Mouse (Mus musculus) C2C12 (cell line): ENCODE measurements at regions not wholly inside any gene's neighbourhood (a gene's known extent, or its start where the extent isn't known, plus 50 kb on each side); places are given as distances from the start of the nearest gene placed in this dataset.

Experiments
- H3K27me3 ChIP-seq: one replicate; pipeline ENCODE4 v1.6.1; 2011; ENCODE audit not compliant: control insufficient read depth, insufficient read depth, insufficient read length
- H3K36me3 ChIP-seq: one replicate; pipeline ENCODE4 v1.6.1; 2011; ENCODE audit not compliant: control insufficient read depth, insufficient read depth
- H3K4me3 ChIP-seq: one replicate; pipeline ENCODE4 v1.5.1; 2011; ENCODE audit warnings: mild to moderate bottlenecking, control low read depth; ENCODE audit not compliant: poor library complexity, insufficient read depth, severe bottlenecking
- H3K79me2 ChIP-seq: one replicate; pipeline ENCODE4 v1.6.1; 2011; ENCODE audit not compliant: control insufficient read depth, insufficient read depth
- H3K79me3 ChIP-seq: one replicate; pipeline ENCODE4 v1.6.1; 2011; ENCODE audit warnings: low read depth, control low read depth
- H3ac ChIP-seq: one replicate; pipeline ENCODE3; 2011; ENCODE audit warnings: low read depth; ENCODE audit not compliant: control insufficient read depth, insufficient read length
- CEBPB ChIP-seq: IDR thresholded peaks from one replicate; pipeline ENCODE4 v1.6.1; 2011; ENCODE audit warnings: low read depth, mild to moderate bottlenecking, control low read depth, moderate library complexity
- CTCF ChIP-seq: IDR thresholded peaks from one replicate; pipeline ENCODE4 v1.5.1; 2011; ENCODE audit not compliant: control insufficient read depth, insufficient read depth, insufficient read length
- FOSL1 ChIP-seq: IDR thresholded peaks from one replicate; pipeline ENCODE4 v1.8.0; 2011; ENCODE audit warnings: mild to moderate bottlenecking, low read length; ENCODE audit not compliant: poor library complexity, insufficient read depth, severe bottlenecking
- MAX ChIP-seq: IDR thresholded peaks from one replicate; pipeline ENCODE4 v1.6.1; 2011; ENCODE audit warnings: mild to moderate bottlenecking, control low read depth
- MYOD1 ChIP-seq: IDR thresholded peaks from one replicate; pipeline ENCODE4 v1.6.1; 2011; ENCODE audit warnings: low read depth; ENCODE audit not compliant: control insufficient read depth, insufficient read length
- MYOG ChIP-seq: IDR thresholded peaks from one replicate; pipeline ENCODE4 v1.6.1; 2011; ENCODE audit not compliant: control insufficient read depth, insufficient read length; ENCODE audit errors: extremely low read depth
- USF1 ChIP-seq: IDR thresholded peaks from one replicate; pipeline ENCODE4 v1.6.1; 2011; ENCODE audit warnings: low read depth, mild to moderate bottlenecking, control low read depth, moderate library complexity

DNA sequence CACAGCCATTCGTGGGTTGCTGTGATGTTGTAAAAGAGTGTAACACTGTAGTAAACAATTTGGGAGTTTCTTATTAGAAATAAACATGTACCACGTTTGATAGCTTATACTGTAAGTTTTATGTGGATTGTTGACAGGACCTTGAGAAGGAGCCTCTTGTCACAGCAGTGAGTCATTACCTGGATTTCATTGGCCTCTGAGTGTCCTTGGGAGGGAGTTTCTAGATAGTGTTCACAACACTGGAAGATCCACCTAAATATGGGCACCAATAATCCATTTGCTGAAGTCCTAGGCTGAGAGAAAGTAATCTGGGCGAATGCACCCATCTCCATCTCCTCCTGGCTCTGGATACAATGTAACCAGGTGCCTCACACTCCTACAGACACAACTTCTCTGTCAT, 281.7 kb upstream of the Gadl1 start:
- TF ChIP-seq USF1 (no peak), CEBPB (no peak), FOSL1 (no peak), MYOG (no peak), MYOD1 (no peak), MAX (no peak), CTCF (no peak)
- H3K4me3 ChIP-seq, result no peak overlapping the region
- H3K36me3 ChIP-seq, result no peaks in the 10 kb centered on the region
- no peaks in the 10 kb centered on the region for H3K79me3 ChIP-seq
- no peaks in the 10 kb centered on the region for H3K27me3 ChIP-seq
- H3K79me2 ChIP-seq, result no peaks in the 10 kb centered on the region
- no peak overlapping the region for H3ac ChIP-seq

DNA sequence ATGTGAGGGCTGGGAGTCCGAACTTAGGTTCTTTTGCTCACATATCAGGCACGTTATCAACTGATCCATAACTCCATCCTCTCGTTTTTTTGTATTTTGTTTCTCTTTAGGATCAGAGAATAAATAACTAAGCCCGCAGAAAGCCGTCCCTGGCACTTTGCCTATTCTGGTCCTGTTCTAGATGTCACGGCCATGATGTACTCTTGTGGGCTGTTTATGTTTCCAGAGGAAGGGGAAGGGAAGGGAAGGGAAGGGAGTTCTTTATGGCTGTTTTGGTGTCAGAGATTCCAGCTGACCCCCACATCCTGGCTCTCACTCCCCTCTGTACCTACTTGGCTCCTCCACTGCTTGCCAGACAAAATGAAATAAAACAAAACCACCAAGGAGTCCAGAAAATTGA, 272.1 kb upstream of the Gadl1 start:
- Histone ChIP-seq H3K27me3 (no peaks in the 10 kb centered on the region), H3K79me3 (no peaks in the 10 kb centered on the region), H3K79me2 (no peaks in the 10 kb centered on the region), H3ac (no peak overlapping the region), H3K36me3 (no peaks in the 10 kb centered on the region), H3K4me3 (no peak overlapping the region)
- no peak for TF ChIP-seq MYOG
- TF ChIP-seq CTCF, result no peak
- TF ChIP-seq CEBPB, result no peak
- TF ChIP-seq MAX, result no peak
- no peak for TF ChIP-seq MYOD1
- TF ChIP-seq FOSL1, result no peak
- no peak for TF ChIP-seq USF1

DNA sequence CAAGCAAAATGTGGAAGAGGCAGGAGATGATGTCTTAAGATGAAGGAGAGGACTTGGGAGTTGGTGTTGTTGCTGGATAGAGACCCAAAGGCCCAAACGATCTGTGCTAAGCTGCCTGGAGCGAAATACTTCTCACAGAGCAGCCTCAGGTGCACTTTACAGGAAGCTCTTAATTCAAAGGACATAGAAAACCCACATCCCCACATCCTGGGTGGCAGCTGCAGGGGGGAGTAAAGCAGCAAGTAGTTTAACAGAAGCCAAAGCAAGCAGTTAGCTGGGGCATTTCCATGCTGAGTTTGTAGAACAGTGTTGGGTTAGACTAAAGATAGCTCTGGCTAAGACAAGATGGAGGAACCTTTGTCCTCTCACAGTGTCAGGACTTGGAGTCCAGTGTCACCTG, 268.5 kb upstream of the Gadl1 start:
- TF ChIP-seq FOSL1, result no peak
- no peak for TF ChIP-seq CTCF
- TF ChIP-seq MYOG, result no peak
- TF ChIP-seq MAX, result no peak
- TF ChIP-seq CEBPB, result no peak
- TF ChIP-seq MYOD1, result no peak
- TF ChIP-seq USF1, result no peak
- H3K36me3 ChIP-seq, result no peaks in the 10 kb centered on the region
- no peak overlapping the region for H3K4me3 ChIP-seq
- no peaks in the 10 kb centered on the region for H3K79me3 ChIP-seq
- H3K27me3 ChIP-seq, result no peaks in the 10 kb centered on the region
- H3K79me2 ChIP-seq, result no peaks in the 10 kb centered on the region
- H3ac ChIP-seq, result no peak overlapping the region

DNA sequence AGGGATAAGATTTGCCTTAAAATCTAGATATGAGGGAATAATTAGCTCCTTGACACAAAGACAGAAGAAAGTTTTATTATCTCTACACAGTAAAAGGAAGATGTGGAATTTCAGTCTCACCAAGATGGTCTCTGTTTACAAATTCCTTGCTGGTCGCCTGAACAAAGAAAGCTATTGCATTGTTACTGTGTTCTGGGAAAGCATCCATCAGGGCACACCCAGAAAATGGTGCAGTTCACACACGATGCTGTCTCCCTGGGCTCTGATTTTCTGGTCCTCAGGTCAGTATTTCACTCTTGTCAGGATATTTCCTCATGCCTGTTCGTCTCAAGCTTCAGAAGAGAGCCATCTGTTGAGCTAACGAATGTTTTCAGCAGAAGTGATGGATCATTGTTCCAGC, 267.2 kb upstream of the Gadl1 start:
- no peak for TF ChIP-seq CEBPB
- TF ChIP-seq FOSL1, result no peak
- no peak for TF ChIP-seq MAX
- no peak for TF ChIP-seq USF1
- no peak for TF ChIP-seq MYOG
- no peak for TF ChIP-seq MYOD1
- TF ChIP-seq CTCF, result no peak
- Histone ChIP-seq H3K4me3 (no peak overlapping the region), H3K79me3 (no peaks in the 10 kb centered on the region), H3K36me3 (no peaks in the 10 kb centered on the region), H3K27me3 (no peaks in the 10 kb centered on the region), H3K79me2 (no peaks in the 10 kb centered on the region), H3ac (no peak overlapping the region)

DNA sequence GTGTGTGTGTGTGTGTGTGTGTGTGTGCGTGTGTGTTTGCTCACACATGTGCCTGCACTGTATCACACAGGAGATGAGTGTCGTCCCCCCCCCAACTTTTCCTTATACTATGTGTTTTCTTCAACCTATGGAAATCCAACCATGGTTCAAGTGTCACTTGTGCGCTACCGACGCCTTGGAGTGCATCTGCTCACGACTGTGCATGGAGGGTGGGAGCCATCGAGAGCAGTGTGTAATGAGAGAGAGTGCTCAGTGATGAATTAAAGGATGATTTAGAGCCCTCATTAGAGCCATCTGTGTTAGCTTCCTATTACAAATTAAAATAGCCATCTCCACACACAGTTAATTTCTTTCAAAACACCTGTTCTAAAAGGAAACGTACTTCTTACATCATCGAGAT, 264.3 kb upstream of the Gadl1 start:
- Histone ChIP-seq H3K4me3 (no peak overlapping the region), H3ac (no peak overlapping the region), H3K36me3 (no peaks in the 10 kb centered on the region), H3K27me3 (no peaks in the 10 kb centered on the region), H3K79me2 (no peaks in the 10 kb centered on the region), H3K79me3 (no peaks in the 10 kb centered on the region)
- TF ChIP-seq CEBPB, result no peak
- TF ChIP-seq USF1, result no peak
- no peak for TF ChIP-seq MYOD1
- no peak for TF ChIP-seq FOSL1
- no peak for TF ChIP-seq MAX

DNA sequence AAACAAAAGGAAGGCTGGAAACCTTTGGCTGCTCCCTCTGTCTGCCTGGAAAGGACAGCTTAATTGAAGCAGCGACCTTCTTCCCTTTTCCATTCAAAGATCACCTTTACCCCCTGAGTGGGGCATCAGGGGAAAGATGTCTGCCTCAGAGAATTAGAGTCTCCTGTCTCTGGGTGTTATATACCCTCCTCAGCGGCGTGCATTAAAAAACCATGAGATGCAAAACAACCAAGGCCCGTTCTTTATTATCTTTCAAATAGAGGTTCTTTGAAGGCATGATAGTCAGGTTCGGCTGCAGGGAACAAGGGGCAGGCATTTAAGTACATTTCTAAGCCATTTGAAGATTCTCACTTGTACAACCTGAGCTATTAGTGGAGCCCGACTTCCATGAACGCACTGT, 263.0 kb upstream of the Gadl1 start:
- no peak overlapping the region for H3K4me3 ChIP-seq
- no peaks in the 10 kb centered on the region for H3K27me3 ChIP-seq
- H3ac ChIP-seq, result no peak overlapping the region
- TF ChIP-seq MYOD1 (no peak), CTCF (no peak), FOSL1 (no peak), MAX (no peak), MYOG (no peak), CEBPB (no peak), USF1 (no peak)
- H3K79me2 ChIP-seq, result no peaks in the 10 kb centered on the region
- H3K79me3 ChIP-seq, result no peaks in the 10 kb centered on the region
- H3K36me3 ChIP-seq, result no peaks in the 10 kb centered on the region
